Mouse (Mus musculus): ENCODE data around the gene Ces2f. TPM values are rescaled to one million over a fixed set of nuclear protein-coding genes. Genes with fewer than 3 reads are reported as not detected.
"Not testable (repeated sequence)": the region's sequence is repeated elsewhere in the genome, so short reads cannot be mapped to it uniquely, and the experiment has no call there.

Gene Ces2f
- polyA plus RNA-seq (2012; ENCODE audit: insufficient read depth, insufficient read length, low replicate concordance, missing spikeins), result not detected in 2 replicates

GRCm38 (mm10) chr8:104947056-104947455 lies at the start of gene Ces2f:
Gene Ces2f, plus strand, starts transcription at chr8:104947356.
- Histone ChIP-seq H3K4me1 (ENCODE audit: control insufficient read depth, insufficient read depth, low read length) (no peaks in the 10 kb centered on the region), H3K27ac (ENCODE audit: insufficient read depth, low read depth, low read length) (no peak within 1 kb of the TSS), H3K4me3 (ENCODE audit: insufficient read depth, low read depth, low read length) (no peak within 1 kb of the TSS)
- 83% methylated on average over 4 of the region's 4 CpGs for WGBS
- TF ChIP-seq CTCF (IDR thresholded peaks at IDR 0.05; ENCODE audit: insufficient read depth, low read depth, low read length) (no peak), POLR2A (IDR thresholded peaks at IDR 0.05; ENCODE audit: insufficient read depth, low read depth, low read length) (no peak)

GRCm38 (mm10) chr8:104901746-104902145 lies 45.4 kb upstream of the Ces2f start:
- H3K4me1 ChIP-seq (ENCODE audit: control insufficient read depth, insufficient read depth, low read length), result no peaks in the 10 kb centered on the region
- H3K4me3 ChIP-seq (ENCODE audit: insufficient read depth, low read depth, low read length), result no peak overlapping the region
- 81% methylated on average over 2 of the region's 2 CpGs for whole genome bisulfite sequencing
- no peak for TF ChIP-seq POLR2A (IDR thresholded peaks at IDR 0.05; ENCODE audit: insufficient read depth, low read depth, low read length)
- TF ChIP-seq CTCF (IDR thresholded peaks at IDR 0.05; ENCODE audit: insufficient read depth, low read depth, low read length), result no peak
- H3K27ac ChIP-seq (ENCODE audit: insufficient read depth, low read depth, low read length), result no peak overlapping the region

- TF ChIP-seq POLR2A (IDR thresholded peaks at IDR 0.05; ENCODE audit: insufficient read depth, low read depth, low read length) (no peak), CTCF (IDR thresholded peaks at IDR 0.05; ENCODE audit: insufficient read depth, low read depth, low read length) (no peak)
- WGBS, result 43% methylated on average over 1 of the region's 1 CpGs
- Histone ChIP-seq H3K4me1 (ENCODE audit: control insufficient read depth, insufficient read depth, low read length) (no peaks in the 10 kb centered on the region), H3K27ac (ENCODE audit: insufficient read depth, low read depth, low read length) (no peak overlapping the region), H3K4me3 (ENCODE audit: insufficient read depth, low read depth, low read length) (no peak overlapping the region)
Observed at GRCm38 (mm10) chr8:104907111-104907510, 40.0 kb upstream of the Ces2f start.

- 39% methylated on average over 1 of the region's 1 CpGs for WGBS
- not testable (repeated sequence) for H3K4me3 ChIP-seq (ENCODE audit: insufficient read depth, low read depth, low read length); H3K4me1 ChIP-seq (ENCODE audit: control insufficient read depth, insufficient read depth, low read length); H3K27ac ChIP-seq (ENCODE audit: insufficient read depth, low read depth, low read length)
Observed at GRCm38 (mm10) chr8:104909021-104909420, 38.1 kb upstream of the Ces2f start.

- not testable (repeated sequence) for H3K4me3 ChIP-seq (ENCODE audit: insufficient read depth, low read depth, low read length); H3K4me1 ChIP-seq (ENCODE audit: control insufficient read depth, insufficient read depth, low read length); H3K27ac ChIP-seq (ENCODE audit: insufficient read depth, low read depth, low read length)
- WGBS, result 96% methylated on average over 10 of the region's 10 CpGs
Observed at GRCm38 (mm10) chr8:104909651-104910050, 37.5 kb upstream of the Ces2f start.

- Histone ChIP-seq H3K4me1 (ENCODE audit: control insufficient read depth, insufficient read depth, low read length) (no peaks in the 10 kb centered on the region), H3K4me3 (ENCODE audit: insufficient read depth, low read depth, low read length) (no peak within 1 kb of the TSS), H3K27ac (ENCODE audit: insufficient read depth, low read depth, low read length) (no peak within 1 kb of the TSS)
- WGBS, result 70% methylated on average over 5 of the region's 5 CpGs
- TF ChIP-seq POLR2A (IDR thresholded peaks at IDR 0.05; ENCODE audit: insufficient read depth, low read depth, low read length) (no peak), CTCF (IDR thresholded peaks at IDR 0.05; ENCODE audit: insufficient read depth, low read depth, low read length) (no peak)
Observed at GRCm38 (mm10) chr8:104925972-104926596, 21.1 kb upstream of the Ces2f start, which contains the start of gene Ces2e. Gene Ces2e, plus strand, starts transcription at chr8:104926260.

- Histone ChIP-seq H3K4me1 (ENCODE audit: control insufficient read depth, insufficient read depth, low read length) (no peaks in the 10 kb centered on the region), H3K27ac (ENCODE audit: insufficient read depth, low read depth, low read length) (no peak overlapping the region), H3K4me3 (ENCODE audit: insufficient read depth, low read depth, low read length) (no peak overlapping the region)
- no peak for TF ChIP-seq POLR2A (IDR thresholded peaks at IDR 0.05; ENCODE audit: insufficient read depth, low read depth, low read length)
- TF ChIP-seq CTCF (IDR thresholded peaks at IDR 0.05; ENCODE audit: insufficient read depth, low read depth, low read length), result no peak
- WGBS, result 86% methylated on average over 3 of the region's 3 CpGs
Observed at GRCm38 (mm10) chr8:104927301-104927700, 19.9 kb upstream of the Ces2f start.

- Histone ChIP-seq H3K27ac (ENCODE audit: insufficient read depth, low read depth, low read length) (no peak overlapping the region), H3K4me3 (ENCODE audit: insufficient read depth, low read depth, low read length) (no peak overlapping the region), H3K4me1 (ENCODE audit: control insufficient read depth, insufficient read depth, low read length) (no peaks in the 10 kb centered on the region)
- WGBS, result 77% methylated on average over 2 of the region's 2 CpGs
- TF ChIP-seq CTCF (IDR thresholded peaks at IDR 0.05; ENCODE audit: insufficient read depth, low read depth, low read length) (no peak), POLR2A (IDR thresholded peaks at IDR 0.05; ENCODE audit: insufficient read depth, low read depth, low read length) (no peak)
Observed at GRCm38 (mm10) chr8:104944665-104945064, 2.5 kb upstream of the Ces2f start.

- 90% methylated on average over 5 of the region's 5 CpGs for WGBS
Observed at GRCm38 (mm10) chr8:104949031-104949430, 1.9 kb downstream of the Ces2f start.

GRCm38 (mm10) chr8:104961537-104961961 lies 14.4 kb downstream of the Ces2f start, which contains the start of gene Ces2g:
Gene Ces2g, plus strand, starts transcription at chr8:104961718.
- H3K27ac ChIP-seq (ENCODE audit: insufficient read depth, low read depth, low read length), result no peak within 1 kb of the TSS
- no peaks in the 10 kb centered on the region for H3K4me1 ChIP-seq (ENCODE audit: control insufficient read depth, insufficient read depth, low read length)
- no peak within 1 kb of the TSS for H3K4me3 ChIP-seq (ENCODE audit: insufficient read depth, low read depth, low read length)
- no peak for TF ChIP-seq CTCF (IDR thresholded peaks at IDR 0.05; ENCODE audit: insufficient read depth, low read depth, low read length)
- WGBS, result 60% methylated on average over 5 of the region's 5 CpGs

More at GRCm38 (mm10) chr8:104949031-104949430, 1.9 kb downstream of the Ces2f start:
- TF ChIP-seq POLR2A (IDR thresholded peaks at IDR 0.05; ENCODE audit: insufficient read depth, low read depth, low read length) (no peak), CTCF (IDR thresholded peaks at IDR 0.05; ENCODE audit: insufficient read depth, low read depth, low read length) (no peak)
- H3K27ac ChIP-seq (ENCODE audit: insufficient read depth, low read depth, low read length), result no peak overlapping the region
- H3K4me3 ChIP-seq (ENCODE audit: insufficient read depth, low read depth, low read length), result no peak overlapping the region
- no peaks in the 10 kb centered on the region for H3K4me1 ChIP-seq (ENCODE audit: control insufficient read depth, insufficient read depth, low read length)

Data from olfactory bulb, adult 2 months (tissue).